Mouse (Mus musculus): ENCODE results near the gene Ttc27.

DNA sequence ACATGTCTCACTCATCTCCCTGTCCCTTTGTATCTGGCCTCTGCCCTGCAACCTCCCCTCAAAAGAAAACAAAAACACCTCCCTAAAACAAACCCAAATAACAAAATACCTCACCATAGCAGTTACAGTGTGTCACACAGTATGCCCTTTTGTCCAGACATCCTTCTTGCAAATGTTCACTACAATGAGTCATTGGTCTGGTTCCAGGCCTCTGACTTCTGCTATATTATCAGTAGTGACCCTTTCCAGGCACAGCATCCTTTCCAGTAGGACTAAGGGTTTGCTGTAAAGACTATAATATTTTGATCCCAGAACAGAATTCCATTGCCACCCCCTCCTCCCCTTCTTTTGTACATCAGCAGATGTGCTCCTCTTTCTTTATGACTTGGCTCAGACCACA, 64.4 kb downstream of the Ttc27 start:
- TF ChIP-seq POLR2A (IDR thresholded peaks at IDR 0.05; ENCODE audit: extremely low read depth, insufficient read depth, low read length) (no peak), CTCF (IDR thresholded peaks at IDR 0.05; ENCODE audit: extremely low read depth, insufficient read depth, low read length) (no peak)
